Mouse (Mus musculus): ENCODE data around the gene Adra2b.

Gene Adra2b

GRCm38 (mm10) chr2:127338416-127338815, 24.6 kb upstream of the Adra2b start, which contains the start of gene Astl:
TSS of gene Astl (plus strand) at chr2:127338639.
- in situ Hi-C loops (cut with MboI; ENCODE audit: unreplicated experiment in 2 of 2) = no loop called here

GRCm38 (mm10) chr2:127338833-127339232, 24.2 kb upstream of the Adra2b start:
- in situ Hi-C loops (cut with MboI; ENCODE audit: unreplicated experiment in 2 of 2) = no loop called here

- in situ Hi-C loops (cut with MboI; ENCODE audit: unreplicated experiment in 2 of 2) = no loop called here
Observed at GRCm38 (mm10) chr2:127339262-127339661, 23.7 kb upstream of the Adra2b start.

GRCm38 (mm10) chr2:127341159-127341558, 21.8 kb upstream of the Adra2b start:
- in situ Hi-C loops (cut with MboI; ENCODE audit: unreplicated experiment in 2 of 2) = loop anchor here (5.0 kb wide), 2 partner anchors 34 to 89 kb away; no protein-coding TSS in a partner anchor

GRCm38 (mm10) chr2:127346334-127346733, 16.7 kb upstream of the Adra2b start:
- in situ Hi-C loops (cut with MboI; ENCODE audit: unreplicated experiment in 2 of 2) = loop anchor here (5.0 kb wide), 2 partner anchors 94 to 179 kb away; no protein-coding TSS in a partner anchor

GRCm38 (mm10) chr2:127347147-127347985, 15.6 kb upstream of the Adra2b start:
- in situ Hi-C loops (cut with MboI; ENCODE audit: unreplicated experiment in 2 of 2) = loop anchor here (5.0 kb wide), 2 partner anchors 95 to 180 kb away; no protein-coding TSS in a partner anchor

- in situ Hi-C loops (cut with MboI; ENCODE audit: unreplicated experiment in 2 of 2) = no loop called here
Observed at GRCm38 (mm10) chr2:127353881-127354280, 9.1 kb upstream of the Adra2b start.

GRCm38 (mm10) chr2:127363282-127363652, 259 bp downstream of the Adra2b start:
- in situ Hi-C loops (cut with MboI; ENCODE audit: unreplicated experiment in 2 of 2) = loop anchor here (5.0 to 10.0 kb wide), 2 partner anchors 89 to 182 kb away; partner anchors contain the start of gene Prom2 (in 1 of the 2)

GRCm38 (mm10) chr2:127363696-127364095, 688 bp downstream of the Adra2b start:
- in situ Hi-C loops (cut with MboI; ENCODE audit: unreplicated experiment in 2 of 2) = loop anchor here (5.0 to 10.0 kb wide), 2 partner anchors 89 to 181 kb away; partner anchors contain the start of gene Prom2 (in 1 of the 2)

- in situ Hi-C loops (cut with MboI; ENCODE audit: unreplicated experiment in 2 of 2) = loop anchor here (5.0 to 10.0 kb wide), 2 partner anchors 88 to 180 kb away; partner anchors contain the start of gene Prom2 (in 1 of the 2)
Observed at GRCm38 (mm10) chr2:127364452-127364851, 1.4 kb downstream of the Adra2b start.

GRCm38 (mm10) chr2:127367126-127367820, 4.3 kb downstream of the Adra2b start:
- in situ Hi-C loops (cut with MboI; ENCODE audit: unreplicated experiment in 2 of 2) = loop anchor here in 1 of 2 experiments (5.0 to 10.0 kb wide), 2 partner anchors 85 to 178 kb away; partner anchors contain the start of gene Prom2

GRCm38 (mm10) chr2:127369703-127370376, 6.8 kb downstream of the Adra2b start:
- in situ Hi-C loops (cut with MboI; ENCODE audit: unreplicated experiment in 2 of 2) = loop anchor here in 1 of 2 experiments (5.0 to 10.0 kb wide), 3 partner anchors 52 to 175 kb away; partner anchors contain the start of gene Prom2

- in situ Hi-C loops (cut with MboI; ENCODE audit: unreplicated experiment in 2 of 2) = loop anchor here in 1 of 2 experiments (5.0 kb wide), 1 partner anchor 51 kb away; no protein-coding TSS in a partner anchor
Observed at GRCm38 (mm10) chr2:127370561-127371483, 7.8 kb downstream of the Adra2b start.

- in situ Hi-C loops (cut with MboI; ENCODE audit: unreplicated experiment in 2 of 2) = loop anchor here in 1 of 2 experiments (5.0 kb wide), 1 partner anchor 51 kb away; no protein-coding TSS in a partner anchor
Observed at GRCm38 (mm10) chr2:127371484-127371861, 8.5 kb downstream of the Adra2b start.

GRCm38 (mm10) chr2:127372082-127372481, 9.1 kb downstream of the Adra2b start:
- in situ Hi-C loops (cut with MboI; ENCODE audit: unreplicated experiment in 2 of 2) = loop anchor here in 1 of 2 experiments (5.0 kb wide), 1 partner anchor 50 kb away; no protein-coding TSS in a partner anchor

- in situ Hi-C loops (cut with MboI; ENCODE audit: unreplicated experiment in 2 of 2) = loop anchor here in 1 of 2 experiments (5.0 kb wide), 1 partner anchor 48 kb away; no protein-coding TSS in a partner anchor
Observed at GRCm38 (mm10) chr2:127374131-127374530, 11.1 kb downstream of the Adra2b start.

- in situ Hi-C loops (cut with MboI; ENCODE audit: unreplicated experiment in 2 of 2) = no loop called here
Observed at GRCm38 (mm10) chr2:127375087-127375486, 12.1 kb downstream of the Adra2b start.

- in situ Hi-C loops (cut with MboI; ENCODE audit: unreplicated experiment in 2 of 2) = no loop called here
Observed at GRCm38 (mm10) chr2:127375759-127376341, 12.8 kb downstream of the Adra2b start.

Data from v-Abl transformed pro-B cells (cell line).